Mouse (Mus musculus) liver, embryonic 11.5 days (tissue): ENCODE results near the gene Gga2. TPM values are rescaled to one million over a fixed set of nuclear protein-coding genes. Genes with fewer than 3 reads are reported as not detected.

Experiments used
- ATAC-seq: fragments of 200-750 bp; cut with Nextera tagmentation; replicated peaks from 2 replicates; pipeline ENCODE4 v1.8.0; 2017; ENCODE audit warnings: moderate number of reproducible peaks, mild to moderate bottlenecking, moderate TSS enrichment, moderate library complexity; ENCODE audit not compliant: low FRiP score
- DNase-seq: peaks from one replicate; pipeline ENCODE4 v3.0.0-alpha.2; 2017; ENCODE audit warnings: low spot score
- H3K27ac ChIP-seq: fragments of 300-500 bp; sonication (generic); 2 replicates; pipeline ENCODE4 v1.5.1; 2014; ENCODE audit warnings: mild to moderate bottlenecking, low read depth, low read length, control low read depth
- H3K27me3 ChIP-seq: fragments of 300-500 bp; sonication (generic); replicated peaks from 2 replicates; pipeline ENCODE4 v1.6.1; 2014; ENCODE audit warnings: low read length, mixed read lengths; ENCODE audit not compliant: control insufficient read depth, insufficient read depth
- H3K36me3 ChIP-seq: fragments of 300-500 bp; sonication (generic); 2 replicates; pipeline ENCODE4 v1.6.1; 2014; ENCODE audit warnings: mild to moderate bottlenecking, low read length, moderate library complexity, mixed read lengths; ENCODE audit not compliant: control insufficient read depth, insufficient read depth
- H3K4me1 ChIP-seq: fragments of 300-500 bp; sonication (generic); replicated peaks from 2 replicates; pipeline ENCODE4 v1.6.1; 2014; ENCODE audit warnings: low read length, mixed read lengths; ENCODE audit not compliant: control insufficient read depth, insufficient read depth
- H3K4me2 ChIP-seq: fragments of 300-500 bp; sonication (generic); 2 replicates; pipeline ENCODE4 v1.6.1; 2014; ENCODE audit warnings: mild to moderate bottlenecking, control low read depth, moderate library complexity
- H3K4me3 ChIP-seq: fragments of 300-500 bp; sonication (generic); 2 replicates; pipeline ENCODE4 v1.5.1; 2014; ENCODE audit warnings: low read depth, low read length, control low read depth
- H3K9ac ChIP-seq: fragments of 300-500 bp; sonication (generic); 2 replicates; pipeline ENCODE4 v1.6.1; 2014; ENCODE audit warnings: low read depth, low read length, control low read depth
- H3K9me3 ChIP-seq: fragments of 300-500 bp; sonication (generic); 2 replicates; pipeline ENCODE4 v1.6.1; 2016; ENCODE audit warnings: low read length, inconsistent platforms, mixed read lengths; ENCODE audit not compliant: control insufficient read depth
- WGBS: fragments of 180-500 bp; shearing (Covaris S2); extraction: QIAGEN DNeasy Blood & Tissue Kit; methylation state at CpG from one replicate; pipeline ENCODE4 v1.1.7; 2014; 5-methylcytosine and 5-hydroxymethylcytosine counted together
- polyA plus RNA-seq: library from polyadenylated mRNA; unstranded; fragments of >200 nt; fragmentation: Nextera tagmentation; extraction: Ambion mirVana; gene quantifications from 2 replicates; pipeline ENCODE4 v1.2.1, GENCODE M21; 2014

Gga2 gene
- polyA plus RNA-seq, 1 experiment from 2014 or later = 69.4 TPM

GRCm38 (mm10) chr7:121971698-121972097 lies 49.3 kb downstream of the Gga2 start:
- Histone ChIP-seq H3K9ac (no peak overlapping the region), H3K36me3 (peaks cover 8% of the 10 kb centered on the region), H3K4me3 (no peak overlapping the region), H3K27me3 (no peaks in the 10 kb centered on the region), H3K9me3 (no peaks in the 10 kb centered on the region), H3K4me2 (no peak overlapping the region), H3K4me1 (peaks cover 3% of the 10 kb centered on the region; the same call in 1 of the 2 replicates), H3K27ac (no peak overlapping the region)
- ATAC-seq (no peak), DNase-seq (no peak)
- 69% methylated on average over 3 of the region's 3 CpGs for WGBS

GRCm38 (mm10) chr7:121970250-121970649 lies 50.8 kb downstream of the Gga2 start:
- ATAC-seq (no peak; the same call in 1 of the 2 replicates), DNase-seq (no peak)
- Histone ChIP-seq H3K9me3 (no peaks in the 10 kb centered on the region), H3K4me3 (no peak overlapping the region), H3K4me2 (no peak overlapping the region), H3K36me3 (peaks cover 8% of the 10 kb centered on the region), H3K4me1 (peaks cover 3% of the 10 kb centered on the region; the same call in 1 of the 2 replicates), H3K27ac (no peak overlapping the region), H3K27me3 (no peaks in the 10 kb centered on the region), H3K9ac (no peak overlapping the region)
- WGBS = 61% methylated on average over 9 of the region's 9 CpGs

- no peak overlapping the region for H3K4me2 ChIP-seq
- peaks cover 8% of the 10 kb centered on the region for H3K36me3 ChIP-seq
- H3K27ac ChIP-seq = no peak overlapping the region
- H3K27me3 ChIP-seq = no peaks in the 10 kb centered on the region
- H3K4me3 ChIP-seq = no peak overlapping the region
- DNase-seq (no peak), ATAC-seq (no peak)
- peaks cover 3% of the 10 kb centered on the region; the same call in 1 of the 2 replicates for H3K4me1 ChIP-seq
- whole genome bisulfite sequencing = 88% methylated on average over 9 of the region's 9 CpGs
- H3K9me3 ChIP-seq = no peaks in the 10 kb centered on the region
- H3K9ac ChIP-seq = no peak overlapping the region
These were observed 52.2 kb downstream of the Gga2 start for GRCm38 (mm10) chr7:121968816-121969215.

- Histone ChIP-seq H3K27ac (no peak overlapping the region), H3K9me3 (no peaks in the 10 kb centered on the region), H3K4me1 (peaks cover 3% of the 10 kb centered on the region; the same call in 1 of the 2 replicates), H3K9ac (no peak overlapping the region), H3K4me2 (no peak overlapping the region), H3K4me3 (no peak overlapping the region), H3K36me3 (peaks cover 10% of the 10 kb centered on the region), H3K27me3 (no peaks in the 10 kb centered on the region)
- ATAC-seq (peak; percentile 77), DNase-seq (no peak)
- WGBS = 29% methylated on average over 8 of the region's 8 CpGs
These were observed 52.8 kb downstream of the Gga2 start for GRCm38 (mm10) chr7:121968242-121968641.

- peaks cover 3% of the 10 kb centered on the region; the same call in 1 of the 2 replicates for H3K4me1 ChIP-seq
- H3K36me3 ChIP-seq = peaks cover 10% of the 10 kb centered on the region
- H3K27ac ChIP-seq = no peak overlapping the region
- H3K9ac ChIP-seq = no peak overlapping the region
- no peak for ATAC-seq
- no peak overlapping the region for H3K4me2 ChIP-seq
- H3K9me3 ChIP-seq = no peaks in the 10 kb centered on the region
- DNase-seq = no peak
- H3K4me3 ChIP-seq = no peak overlapping the region
- WGBS = 82% methylated on average over 7 of the region's 7 CpGs
- no peaks in the 10 kb centered on the region for H3K27me3 ChIP-seq
These were observed 54.9 kb downstream of the Gga2 start for GRCm38 (mm10) chr7:121966169-121966568.

GRCm38 (mm10) chr7:121963883-121964398 lies 57.1 kb downstream of the Gga2 start:
- H3K4me3 ChIP-seq = no peak overlapping the region
- peaks cover 5% of the 10 kb centered on the region; the same call in 1 of the 2 replicates for H3K36me3 ChIP-seq
- H3K27ac ChIP-seq = no peak overlapping the region
- no peak overlapping the region for H3K4me2 ChIP-seq
- no peaks in the 10 kb centered on the region for H3K9me3 ChIP-seq
- DNase-seq = no peak
- H3K4me1 ChIP-seq = no peaks in the 10 kb centered on the region; the same call in 1 of the 2 replicates
- ATAC-seq = no peak
- no peaks in the 10 kb centered on the region for H3K27me3 ChIP-seq
- 72% methylated on average over 6 of the region's 6 CpGs for WGBS
- H3K9ac ChIP-seq = no peak overlapping the region

GRCm38 (mm10) chr7:121962571-121962959 lies 58.5 kb downstream of the Gga2 start:
- DNase-seq (no peak), ATAC-seq (no peak)
- Histone ChIP-seq H3K4me2 (no peak overlapping the region), H3K27me3 (no peaks in the 10 kb centered on the region), H3K4me3 (no peak overlapping the region), H3K27ac (no peak overlapping the region), H3K9ac (no peak overlapping the region), H3K9me3 (no peaks in the 10 kb centered on the region), H3K4me1 (no peaks in the 10 kb centered on the region), H3K36me3 (peaks cover 2% of the 10 kb centered on the region; the same call in 1 of the 2 replicates)
- 77% methylated on average over 3 of the region's 3 CpGs for WGBS

- H3K4me2 ChIP-seq = no peak overlapping the region
- H3K9ac ChIP-seq = no peak overlapping the region
- H3K4me3 ChIP-seq = no peak overlapping the region
- no peaks in the 10 kb centered on the region for H3K9me3 ChIP-seq
- H3K27ac ChIP-seq = no peak overlapping the region
- 81% methylated on average over 7 of the region's 7 CpGs for WGBS
- H3K36me3 ChIP-seq = peaks cover 2% of the 10 kb centered on the region; the same call in 1 of the 2 replicates
- H3K4me1 ChIP-seq = no peaks in the 10 kb centered on the region
- ATAC-seq (no peak), DNase-seq (no peak)
- H3K27me3 ChIP-seq = no peaks in the 10 kb centered on the region
These were observed 59.0 kb downstream of the Gga2 start for GRCm38 (mm10) chr7:121961913-121962570.

- no peak overlapping the region for H3K4me3 ChIP-seq
- H3K4me2 ChIP-seq = no peak overlapping the region
- H3K9ac ChIP-seq = no peak overlapping the region
- ATAC-seq = no peak
- H3K36me3 ChIP-seq = peaks cover 3% of the 10 kb centered on the region
- no peaks in the 10 kb centered on the region for H3K9me3 ChIP-seq
- 83% methylated on average over 12 of the region's 12 CpGs for WGBS
- H3K27ac ChIP-seq = no peak overlapping the region
- no peak for DNase-seq
- H3K4me1 ChIP-seq = no peaks in the 10 kb centered on the region
- H3K27me3 ChIP-seq = no peaks in the 10 kb centered on the region
These were observed 65.2 kb downstream of the Gga2 start for GRCm38 (mm10) chr7:121955802-121956201.
